Mouse (Mus musculus) ES-E14 (cell line): ENCODE measurements around the gene Sprr2a1. TPM values are rescaled to one million over a fixed set of nuclear protein-coding genes. Genes with fewer than 3 reads are reported as not detected.
"Not testable (repeated sequence)": the region's sequence is repeated elsewhere in the genome, so short reads cannot be mapped to it uniquely, and the experiment has no call there.

ENCODE experiments used
- DNase-seq: peaks from one replicate; pipeline ENCODE4 v3.0.0-alpha.2; 2013; ENCODE audit warnings: low read depth, low spot score
- H3K27ac ChIP-seq: 2 replicates; pipeline ENCODE4 v1.5.1; 2012; ENCODE audit warnings: low read depth, mild to moderate bottlenecking, low read length, moderate library complexity, mixed read lengths; ENCODE audit not compliant: poor library complexity, insufficient read depth, severe bottlenecking
- H3K36me3 ChIP-seq: 2 replicates; pipeline ENCODE4 v1.6.1; 2012; ENCODE audit warnings: mild to moderate bottlenecking, low read length, moderate library complexity, mixed read lengths; ENCODE audit not compliant: control insufficient read depth, poor library complexity, insufficient read depth, severe bottlenecking
- H3K4me1 ChIP-seq, 2 experiments: fragments of 150-350 bp in 1 of 2; sonication (generic) in 1 of 2; 2 replicates each; pipeline ENCODE4 v1.6.1; 2012; ENCODE audit warnings: low read length in 2 of 2, mild to moderate bottlenecking in 1 of 2, mixed read lengths in 1 of 2; ENCODE audit not compliant: control insufficient read depth in 2 of 2, insufficient read depth in 2 of 2, poor library complexity in 1 of 2
- H3K4me3 ChIP-seq, 2 experiments: fragments of 150-350 bp in 1 of 2; sonication (generic) in 1 of 2; 2 replicates each; pipeline ENCODE4 v1.5.1; 2012; ENCODE audit warnings: low read length in 2 of 2, low read depth in 1 of 2, mild to moderate bottlenecking in 1 of 2, mixed read lengths in 1 of 2; ENCODE audit not compliant: insufficient read depth in 1 of 2, poor library complexity in 1 of 2, severe bottlenecking in 1 of 2
- H3K9ac ChIP-seq: 2 replicates; pipeline ENCODE4 v1.6.1; 2012; ENCODE audit warnings: low read depth, mild to moderate bottlenecking, low read length, mixed read lengths; ENCODE audit not compliant: poor library complexity, insufficient read depth, severe bottlenecking
- H3K9me3 ChIP-seq: fragments of 150-350 bp; sonication (generic); 2 replicates; pipeline ENCODE4 v1.6.1; 2012; ENCODE audit warnings: low read depth, mild to moderate bottlenecking, low read length; ENCODE audit not compliant: control insufficient read depth, insufficient read depth
- in situ Hi-C, 2 experiments: fragments of 600-800 bp; cut with MboI; formaldehyde crosslinking; loops; one replicate each; pipeline ENCODE4 v1.15.1; 2025; ENCODE audit warnings: low sequenced_read_pairs in 2 of 2, inconsistent platforms in 1 of 2; ENCODE audit not compliant: unreplicated experiment in 2 of 2
- total RNA-seq: library from RNA; depleted of rRNA; stranded (reverse); fragments of 300-350 nt; gene quantifications from 2 replicates; pipeline ENCODE4 v1.2.3, GENCODE M21; 2012; rRNA removed

The Sprr2a1 gene
- total RNA-seq, 1 experiment = not detected

DNA sequence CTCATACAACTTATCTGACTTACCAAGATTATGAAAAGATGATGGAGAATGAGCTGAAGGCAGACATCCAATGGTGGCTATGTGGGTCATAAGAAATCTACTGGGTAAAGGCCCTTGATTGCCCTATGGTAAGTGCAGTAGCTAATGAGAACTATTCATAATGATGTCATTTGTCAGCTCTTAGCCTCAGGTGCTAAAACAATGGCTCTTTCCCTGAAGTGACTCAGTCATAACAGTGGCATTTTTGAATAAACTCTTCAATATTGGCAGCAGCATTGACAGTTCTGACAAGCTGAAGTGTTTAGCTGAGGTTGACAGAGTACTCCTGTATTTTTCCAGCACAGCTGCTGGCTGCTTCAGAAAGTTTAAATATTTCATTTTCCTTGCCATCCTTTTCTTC is 32.9 kb downstream of the Sprr2a1 start:
- H3K9ac ChIP-seq, H3K4me3 ChIP-seq, H3K27ac ChIP-seq, DNase-seq, H3K4me1 ChIP-seq, H3K9me3 ChIP-seq, in situ Hi-C loops, H3K36me3 ChIP-seq: not testable (repeated sequence)

DNA sequence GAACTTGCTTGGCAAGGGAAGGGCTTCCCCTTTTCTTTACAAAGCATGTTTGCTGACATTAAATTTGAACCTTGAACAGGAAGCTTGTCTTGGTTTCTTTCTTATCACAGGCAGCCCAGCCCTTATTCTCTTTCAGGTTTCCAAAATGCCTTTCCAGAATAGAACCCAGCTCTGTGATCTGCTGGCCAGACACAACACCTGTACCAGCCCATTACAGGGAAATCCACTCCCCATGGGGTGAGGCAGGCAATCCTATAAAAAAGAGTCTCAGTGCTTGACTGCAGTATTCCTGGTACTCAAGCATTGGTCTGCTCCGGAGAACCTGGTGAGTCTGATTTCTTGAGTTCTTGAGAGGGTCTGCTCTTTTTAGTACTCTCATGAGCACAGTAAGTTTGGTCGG is 34.9 kb downstream of the Sprr2a1 start:
- H3K9ac ChIP-seq, DNase-seq, H3K9me3 ChIP-seq, H3K4me1 ChIP-seq, H3K27ac ChIP-seq, H3K4me3 ChIP-seq, H3K36me3 ChIP-seq, in situ Hi-C loops: not testable (repeated sequence)

DNA sequence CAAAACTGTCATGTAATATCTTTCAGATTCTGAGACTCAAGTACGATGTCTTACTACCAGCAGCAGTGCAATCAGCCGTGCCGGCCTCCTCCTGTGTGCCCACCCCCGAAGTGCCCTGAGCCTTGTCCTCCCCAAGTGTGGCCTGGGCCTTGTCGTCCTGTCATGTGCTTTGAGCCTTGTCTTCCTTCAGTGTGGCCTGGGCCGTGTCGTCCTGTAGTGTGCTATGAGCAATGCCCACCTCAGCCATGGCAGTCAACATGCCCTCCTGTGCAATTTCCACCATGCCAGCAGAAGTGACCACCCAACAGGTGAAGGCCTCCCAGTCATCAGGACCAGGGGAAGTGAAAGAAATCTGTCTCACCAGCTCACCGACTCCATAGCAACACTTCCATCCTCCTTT is 38.3 kb downstream of the Sprr2a1 start:
- H3K36me3 ChIP-seq, in situ Hi-C loops, H3K4me1 ChIP-seq, H3K4me3 ChIP-seq, H3K9me3 ChIP-seq, DNase-seq, H3K9ac ChIP-seq, H3K27ac ChIP-seq: not testable (repeated sequence)

DNA sequence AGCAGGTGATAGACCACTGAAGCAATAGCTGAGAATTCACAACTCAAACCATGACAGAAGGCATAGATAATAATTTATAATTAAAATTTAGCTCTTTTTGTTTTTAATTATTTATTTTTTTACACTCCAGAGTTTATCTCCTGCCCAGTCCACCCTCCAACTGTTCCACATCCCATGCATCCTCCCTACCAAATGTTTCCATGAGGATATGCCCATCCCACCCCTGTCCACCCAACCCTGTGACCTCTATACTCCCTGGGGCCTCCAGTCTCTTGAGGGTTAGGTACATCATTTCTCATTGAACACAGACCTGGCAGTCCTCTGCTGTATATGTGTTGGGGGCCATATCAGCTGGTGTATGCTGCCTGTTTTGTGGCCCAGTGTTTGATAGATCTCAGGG is 42.9 kb downstream of the Sprr2a1 start:
- DNase-seq, H3K9ac ChIP-seq, H3K9me3 ChIP-seq, H3K4me3 ChIP-seq, H3K27ac ChIP-seq, H3K4me1 ChIP-seq, H3K36me3 ChIP-seq, in situ Hi-C loops: not testable (repeated sequence)

DNA sequence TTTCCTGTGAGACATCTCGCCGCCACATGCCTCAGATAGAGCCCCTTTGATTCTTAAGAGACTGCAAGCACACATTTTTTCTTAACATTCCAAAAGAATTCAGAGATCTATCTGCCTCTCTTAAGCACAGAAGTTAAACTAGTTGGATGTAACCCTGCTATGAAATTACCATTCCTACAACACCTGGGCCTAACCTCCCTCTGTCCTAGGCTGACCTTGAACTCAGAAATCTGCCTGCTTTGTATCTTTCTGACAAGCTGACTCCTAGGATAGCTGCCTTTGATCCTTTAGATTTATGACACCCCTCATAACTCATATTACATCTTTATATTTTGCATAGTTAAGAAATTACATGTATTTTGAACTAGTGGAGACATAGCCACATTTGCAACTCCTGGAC is 47.9 kb downstream of the Sprr2a1 start:
- H3K9ac ChIP-seq, H3K9me3 ChIP-seq, H3K4me1 ChIP-seq, H3K27ac ChIP-seq, in situ Hi-C loops, DNase-seq, H3K36me3 ChIP-seq, H3K4me3 ChIP-seq: not testable (repeated sequence)

Other genes starting within 250 kb of the Sprr2a1 start
- not detected in 2 replicates for gene Pglyrp3, start 201.2 kb upstream of the Sprr2a1 start, total RNA-seq
- 0.21 and 0.40 TPM in 2 replicates for gene Lor, start 132.7 kb upstream of the Sprr2a1 start, total RNA-seq
- not detected in 2 replicates for gene Prr9, start 91.9 kb upstream of the Sprr2a1 start, total RNA-seq
- not detected in 2 replicates for gene Lelp1, start 73.1 kb upstream of the Sprr2a1 start, total RNA-seq
- gene Sprr2a2, start 121 bp downstream of the Sprr2a1 start, total RNA-seq = 0.48 and 2.7 TPM in 2 replicates
- gene Sprr2a3, start 69.6 kb downstream of the Sprr2a1 start, total RNA-seq = not detected in 2 replicates
- not detected in 2 replicates for gene Sprr2b, start 100.8 kb downstream of the Sprr2a1 start, total RNA-seq
- gene Sprr2d, start 123.3 kb downstream of the Sprr2a1 start, total RNA-seq = not detected in 2 replicates
- gene Sprr2e, start 136.3 kb downstream of the Sprr2a1 start, total RNA-seq = not detected in 2 replicates
- gene Sprr2f, start 149.4 kb downstream of the Sprr2a1 start, total RNA-seq = not detected in 2 replicates
- gene Sprr2h, start 169.9 kb downstream of the Sprr2a1 start, total RNA-seq = not detected in 2 replicates
- not detected in 2 replicates for gene Sprr2i, start 192.2 kb downstream of the Sprr2a1 start, total RNA-seq
- not detected in 2 replicates for gene Sprr2j-ps, start 202.3 kb downstream of the Sprr2a1 start, total RNA-seq
- 8.2 and 16.7 TPM in 2 replicates for gene Gm9774, start 213.6 kb downstream of the Sprr2a1 start, total RNA-seq
- 1.7 TPM in 1 of 2 replicates, not detected in the other for gene Sprr2k, start 216.8 kb downstream of the Sprr2a1 start, total RNA-seq
- gene Sprr1b, start 223.0 kb downstream of the Sprr2a1 start, total RNA-seq = not detected in 2 replicates
- not detected in 2 replicates for gene Sprr3, start 242.9 kb downstream of the Sprr2a1 start, total RNA-seq